Mouse (Mus musculus): Measurements from ENCODE around the gene Prss34. TPM values are rescaled to one million over a fixed set of nuclear protein-coding genes. Genes with fewer than 3 reads are reported as not detected.

Gene Prss34
- polyA plus RNA-seq, 1 experiment from 2014 or later = not detected

DNA sequence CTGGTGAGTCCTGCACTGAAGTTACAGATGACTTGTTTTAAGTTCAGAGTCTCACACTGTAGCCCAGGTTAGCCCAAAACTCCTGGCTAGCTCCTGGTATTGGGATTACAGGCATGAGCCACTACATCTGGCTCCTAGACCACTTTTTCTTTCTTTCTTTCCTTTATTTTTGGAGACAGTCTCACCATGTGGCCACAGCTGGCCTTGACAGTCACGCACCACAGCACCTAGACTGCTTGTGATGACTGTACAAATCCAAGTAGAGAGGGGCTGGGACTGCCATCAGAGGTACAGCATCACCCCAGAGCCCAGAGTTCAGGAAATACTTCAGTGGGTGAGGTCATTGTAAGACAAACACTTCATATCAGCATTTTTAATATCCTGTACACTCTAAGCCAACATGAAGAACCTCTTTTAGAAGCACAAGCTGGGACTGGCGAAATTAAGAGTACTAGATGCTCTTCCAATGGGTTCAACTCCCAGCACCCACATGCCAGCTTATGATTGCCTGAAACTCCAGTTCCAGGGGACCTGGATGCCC, 27.3 kb upstream of the Prss34 start:
- H3K27ac ChIP-seq (ENCODE audit: low read length) = no peak overlapping the region
- H3K27me3 ChIP-seq (ENCODE audit: control insufficient read depth, insufficient read depth, low read depth, low read length) = no peaks in the 10 kb centered on the region
- no peak for ATAC-seq
- 80% methylated on average over 2 of the region's 2 CpGs for WGBS
- peaks cover 19% of the 10 kb centered on the region for H3K36me3 ChIP-seq (ENCODE audit: control insufficient read depth, insufficient read depth, low read length)
- H3K9ac ChIP-seq (ENCODE audit: low read depth, low read length) = no peak overlapping the region
- peaks cover 26% of the 10 kb centered on the region for H3K4me1 ChIP-seq (ENCODE audit: control insufficient read depth, insufficient read depth, low read length)
- no peaks in the 10 kb centered on the region for H3K9me3 ChIP-seq (replicated peaks; ENCODE audit: control insufficient read depth, low read length, poor library complexity, severe bottlenecking)
- peak overlapping the region; percentile 96; the same call in 1 of the 2 replicates for H3K4me2 ChIP-seq (ENCODE audit: low read length)
- no peak overlapping the region for H3K4me3 ChIP-seq (ENCODE audit: low read depth, low read length)

DNA sequence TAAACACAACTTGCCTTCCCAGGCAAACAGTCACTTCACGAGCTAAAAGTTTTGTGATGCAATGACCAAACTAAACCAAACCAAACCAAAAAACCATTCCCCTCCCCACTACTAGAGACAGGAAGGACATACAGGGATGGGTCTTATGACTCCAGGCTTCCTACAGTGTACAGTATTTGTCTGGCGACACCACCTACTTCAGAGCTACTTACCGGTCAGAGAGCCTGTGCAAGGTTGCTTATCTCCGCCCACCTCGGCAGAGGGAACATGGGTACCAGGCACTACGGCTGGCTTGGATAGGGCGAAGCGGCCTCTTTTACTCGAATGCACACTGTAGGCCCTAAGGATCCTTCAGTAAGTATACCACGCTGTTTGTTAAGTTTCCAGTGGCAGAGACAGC, 25.9 kb upstream of the Prss34 start:
- peak overlapping the region; percentile 98 for H3K9ac ChIP-seq (ENCODE audit: low read depth, low read length)
- peak overlapping the region; percentile 96 for H3K4me2 ChIP-seq (ENCODE audit: low read length)
- H3K4me1 ChIP-seq (ENCODE audit: control insufficient read depth, insufficient read depth, low read length) = peaks cover 26% of the 10 kb centered on the region
- H3K27me3 ChIP-seq (ENCODE audit: control insufficient read depth, insufficient read depth, low read depth, low read length) = no peaks in the 10 kb centered on the region
- H3K4me3 ChIP-seq (ENCODE audit: low read depth, low read length) = peak overlapping the region; percentile 81
- H3K27ac ChIP-seq (ENCODE audit: low read length) = peak overlapping the region; percentile 100; the same call in 1 of the 2 replicates
- ATAC-seq = no peak
- WGBS = under 1% methylated on average over 10 of the region's 10 CpGs
- H3K36me3 ChIP-seq (ENCODE audit: control insufficient read depth, insufficient read depth, low read length) = peaks cover 7% of the 10 kb centered on the region; the same call in 1 of the 2 replicates
- no peaks in the 10 kb centered on the region for H3K9me3 ChIP-seq (replicated peaks; ENCODE audit: control insufficient read depth, low read length, poor library complexity, severe bottlenecking)

DNA sequence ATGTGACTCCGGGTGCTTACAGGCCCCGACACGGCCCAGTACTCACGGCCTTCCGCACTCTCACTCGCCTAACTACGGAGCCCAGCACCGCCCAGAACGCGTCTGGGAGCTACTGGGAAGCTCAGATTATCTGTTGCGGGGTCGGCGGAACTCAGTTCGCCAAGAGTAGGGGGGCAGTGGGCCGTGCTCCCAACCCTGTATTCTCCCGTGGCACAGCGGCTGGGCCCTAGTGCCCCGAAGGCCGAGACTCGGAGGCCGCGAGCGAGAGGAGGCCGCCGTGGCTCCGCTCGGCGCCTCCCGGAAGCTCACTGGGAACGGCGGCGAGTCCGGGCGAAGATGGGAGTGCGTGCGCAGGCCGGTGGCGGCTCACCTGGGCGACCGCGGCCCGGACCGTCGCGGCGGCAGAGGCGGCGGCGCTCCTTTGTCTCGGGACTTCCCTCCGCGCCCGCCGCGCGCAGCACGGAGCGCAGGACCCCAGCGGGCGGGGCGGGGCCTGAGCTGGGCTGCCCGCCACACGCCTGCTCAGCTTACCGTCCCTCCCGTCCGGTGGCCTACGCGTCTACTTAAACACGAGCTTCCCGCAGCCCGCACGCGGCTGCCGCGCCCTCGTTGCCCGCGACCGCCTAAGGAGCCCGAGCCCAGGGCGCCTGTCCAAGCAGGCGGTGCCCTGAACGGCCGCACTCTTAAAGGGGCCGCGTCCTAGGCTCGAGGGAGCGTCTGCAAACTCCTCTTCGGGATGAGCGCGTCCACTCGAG, 25.1 kb upstream of the Prss34 start:
- Histone ChIP-seq H3K36me3 (ENCODE audit: control insufficient read depth, insufficient read depth, low read length) (0 out of 2 replicates have a peak, but pooled peaks cover 3% of the 10 kb centered on the region), H3K4me1 (ENCODE audit: control insufficient read depth, insufficient read depth, low read length) (peaks cover 26% of the 10 kb centered on the region), H3K9me3 (replicated peaks; ENCODE audit: control insufficient read depth, low read length, poor library complexity, severe bottlenecking) (no peaks in the 10 kb centered on the region), H3K4me3 (ENCODE audit: low read depth, low read length) (peak overlapping the region; percentile 81), H3K27me3 (ENCODE audit: control insufficient read depth, insufficient read depth, low read depth, low read length) (no peaks in the 10 kb centered on the region), H3K4me2 (ENCODE audit: low read length) (peak overlapping the region; percentile 96), H3K9ac (ENCODE audit: low read depth, low read length) (peak overlapping the region; percentile 98), H3K27ac (ENCODE audit: low read length) (peak overlapping the region; percentile 100)
- peak; percentile 92 for ATAC-seq
- under 1% methylated on average over 69 of the region's 92 CpGs for WGBS

DNA sequence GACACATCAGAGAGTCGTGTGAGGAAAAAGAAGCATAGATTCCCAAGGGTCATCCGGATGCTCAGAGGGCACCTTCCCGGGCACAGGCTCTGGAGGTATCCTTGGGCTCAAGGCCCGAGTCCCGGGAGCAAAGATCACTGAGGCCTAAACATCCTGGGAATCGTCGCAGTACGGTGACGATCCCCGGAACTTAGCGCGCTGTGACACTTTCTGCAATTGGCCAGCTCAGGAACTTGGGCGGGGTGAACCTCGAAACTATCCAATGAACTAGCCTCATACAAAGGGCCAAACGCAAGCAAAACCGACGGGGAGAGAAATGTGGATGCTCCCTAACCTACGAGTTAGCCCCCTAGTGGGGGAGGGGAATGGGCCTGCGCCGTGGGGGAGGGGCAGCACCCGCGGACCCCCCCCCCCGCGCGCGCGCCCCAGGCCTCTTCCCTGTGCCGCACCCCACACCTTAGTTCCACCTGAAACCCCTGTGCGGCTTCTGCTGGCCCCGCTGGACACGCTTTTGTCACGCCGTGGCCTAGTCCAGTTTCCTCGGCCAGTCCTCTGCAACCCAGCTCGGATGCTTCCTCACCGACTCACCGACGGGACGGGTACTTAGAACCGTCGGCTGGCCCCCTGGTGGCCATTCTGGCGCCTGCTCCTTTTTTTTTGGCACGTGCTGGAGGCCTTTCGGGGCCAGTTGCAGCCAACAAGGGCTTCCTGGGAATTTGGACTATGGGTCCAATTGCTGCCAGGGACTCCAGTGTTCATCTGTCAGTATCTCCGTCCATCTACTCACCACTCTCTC, 24.3 kb upstream of the Prss34 start:
- WGBS = under 1% methylated on average over 35 of the region's 45 CpGs
- ATAC-seq = peak; percentile 87

DNA sequence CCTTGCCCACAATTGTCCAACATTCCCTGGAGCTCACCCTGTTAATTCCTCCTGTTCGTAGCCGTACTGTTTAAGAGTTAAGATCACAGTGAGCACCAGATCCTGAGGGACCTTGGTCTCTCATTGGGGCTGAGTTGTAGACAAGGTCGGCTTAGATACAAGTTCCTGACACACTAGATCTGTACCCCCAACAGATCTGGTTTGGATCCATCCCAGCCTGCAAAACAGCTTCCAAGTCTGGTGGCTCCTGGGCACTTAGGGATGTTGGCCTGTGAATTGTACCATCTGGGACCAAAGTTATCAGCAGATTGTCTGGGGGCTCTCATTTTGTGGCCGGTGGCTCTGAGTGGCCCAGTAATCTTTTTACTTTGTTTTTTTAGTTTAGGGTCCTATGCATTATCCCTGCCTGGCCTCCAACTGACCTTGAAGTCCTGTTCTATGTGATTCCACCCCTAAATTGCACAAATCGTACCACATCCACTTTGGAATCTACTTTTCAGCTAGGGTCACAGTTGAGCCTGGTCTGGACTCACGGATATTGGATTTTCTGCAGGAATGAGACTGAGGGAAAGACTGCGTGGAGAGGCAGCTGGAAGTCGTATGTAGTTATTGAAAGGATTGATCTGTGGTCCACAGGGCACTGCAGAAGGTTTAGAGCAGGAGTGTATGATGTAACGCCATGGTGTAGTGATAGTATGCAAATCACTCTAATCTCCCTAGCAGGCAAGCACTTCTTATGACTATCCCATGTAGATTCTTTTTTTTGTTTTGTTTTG, 23.4 kb upstream of the Prss34 start, which contains the start of gene Ube2i:
Gene Ube2i, minus strand, starts transcription at position 52 of the 776 bp plus-strand sequence.
- Histone ChIP-seq H3K4me3 (ENCODE audit: low read depth, low read length) (peak within 1 kb of the TSS; percentile 81), H3K9ac (ENCODE audit: low read depth, low read length) (peak within 1 kb of the TSS; percentile 98), H3K9me3 (replicated peaks; ENCODE audit: control insufficient read depth, low read length, poor library complexity, severe bottlenecking) (no peaks in the 10 kb centered on the region), H3K36me3 (ENCODE audit: control insufficient read depth, insufficient read depth, low read length) (no peaks in the 10 kb centered on the region), H3K4me2 (ENCODE audit: low read length) (peak within 1 kb of the TSS; percentile 50), H3K27me3 (ENCODE audit: control insufficient read depth, insufficient read depth, low read depth, low read length) (no peaks in the 10 kb centered on the region), H3K27ac (ENCODE audit: low read length) (peak within 1 kb of the TSS; percentile 100), H3K4me1 (ENCODE audit: control insufficient read depth, insufficient read depth, low read length) (peaks cover 26% of the 10 kb centered on the region)
- WGBS = 82% methylated on average over 9 of the region's 9 CpGs
- no peak for ATAC-seq

More for the DNA sequence above, 24.3 kb upstream of the Prss34 start:
- Histone ChIP-seq H3K9ac (ENCODE audit: low read depth, low read length) (peak overlapping the region; percentile 98), H3K4me1 (ENCODE audit: control insufficient read depth, insufficient read depth, low read length) (peaks cover 26% of the 10 kb centered on the region), H3K27ac (ENCODE audit: low read length) (peak overlapping the region; percentile 100), H3K4me3 (ENCODE audit: low read depth, low read length) (peak overlapping the region; percentile 81), H3K9me3 (replicated peaks; ENCODE audit: control insufficient read depth, low read length, poor library complexity, severe bottlenecking) (no peaks in the 10 kb centered on the region), H3K4me2 (ENCODE audit: low read length) (peak overlapping the region; percentile 50), H3K36me3 (ENCODE audit: control insufficient read depth, insufficient read depth, low read length) (no peaks in the 10 kb centered on the region), H3K27me3 (ENCODE audit: control insufficient read depth, insufficient read depth, low read depth, low read length) (no peaks in the 10 kb centered on the region)

DNA sequence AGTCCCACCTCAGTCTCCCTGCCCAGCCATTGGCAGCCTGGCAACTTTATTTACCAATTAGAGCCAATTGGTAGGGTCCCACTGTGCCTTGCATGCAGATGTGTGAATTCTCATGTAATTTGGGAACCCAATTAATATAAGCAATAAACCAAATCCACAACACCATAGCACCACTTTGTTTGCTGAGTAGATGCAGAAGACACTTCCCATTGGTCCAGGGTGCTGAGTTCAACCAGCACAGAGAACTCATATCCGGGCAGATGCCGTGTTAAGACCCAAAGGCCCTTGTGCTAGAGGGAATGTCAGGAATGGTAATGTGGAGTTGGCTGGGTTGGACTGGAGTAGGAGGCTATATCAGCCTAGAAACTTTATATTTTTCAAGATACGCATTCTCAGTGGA, 22.4 kb upstream of the Prss34 start:
- WGBS = 94% methylated on average over 3 of the region's 3 CpGs

DNA sequence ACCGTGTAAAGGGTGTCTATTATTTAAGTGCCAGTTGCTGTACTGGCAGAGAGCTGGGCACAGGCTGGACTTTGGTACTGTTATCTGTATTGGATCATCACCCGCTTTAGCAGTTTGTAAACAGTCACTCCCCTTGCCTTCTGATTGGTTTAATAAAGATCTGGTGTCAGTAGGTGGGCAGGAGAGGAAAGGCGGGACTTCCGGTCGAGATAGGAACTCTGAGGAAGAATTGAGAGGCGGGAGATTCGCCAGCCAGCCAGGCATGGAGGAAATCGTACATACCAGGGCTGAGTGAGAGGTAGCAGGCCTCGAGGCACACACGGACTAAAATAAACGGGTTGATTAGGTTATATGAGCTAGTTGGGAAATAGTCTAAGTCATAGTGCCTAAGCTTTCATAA, 16.1 kb upstream of the Prss34 start:
- Histone ChIP-seq H3K4me1 (ENCODE audit: control insufficient read depth, insufficient read depth, low read length) (no peaks in the 10 kb centered on the region), H3K9ac (ENCODE audit: low read depth, low read length) (no peak overlapping the region), H3K27ac (ENCODE audit: low read length) (no peak overlapping the region), H3K4me3 (ENCODE audit: low read depth, low read length) (no peak overlapping the region), H3K4me2 (ENCODE audit: low read length) (no peak overlapping the region), H3K27me3 (ENCODE audit: control insufficient read depth, insufficient read depth, low read depth, low read length) (no peaks in the 10 kb centered on the region), H3K9me3 (replicated peaks; ENCODE audit: control insufficient read depth, low read length, poor library complexity, severe bottlenecking) (no peaks in the 10 kb centered on the region), H3K36me3 (ENCODE audit: control insufficient read depth, insufficient read depth, low read length) (no peaks in the 10 kb centered on the region)
- WGBS = 35% methylated on average over 11 of the region's 11 CpGs
- ATAC-seq = no peak

More for the DNA sequence above, 22.4 kb upstream of the Prss34 start:
- Histone ChIP-seq H3K4me2 (ENCODE audit: low read length) (no peak overlapping the region), H3K9me3 (replicated peaks; ENCODE audit: control insufficient read depth, low read length, poor library complexity, severe bottlenecking) (no peaks in the 10 kb centered on the region), H3K4me3 (ENCODE audit: low read depth, low read length) (no peak overlapping the region), H3K4me1 (ENCODE audit: control insufficient read depth, insufficient read depth, low read length) (peaks cover 16% of the 10 kb centered on the region), H3K9ac (ENCODE audit: low read depth, low read length) (no peak overlapping the region), H3K36me3 (ENCODE audit: control insufficient read depth, insufficient read depth, low read length) (no peaks in the 10 kb centered on the region), H3K27ac (ENCODE audit: low read length) (no peak overlapping the region), H3K27me3 (ENCODE audit: control insufficient read depth, insufficient read depth, low read depth, low read length) (no peaks in the 10 kb centered on the region)
- no peak for ATAC-seq

DNA sequence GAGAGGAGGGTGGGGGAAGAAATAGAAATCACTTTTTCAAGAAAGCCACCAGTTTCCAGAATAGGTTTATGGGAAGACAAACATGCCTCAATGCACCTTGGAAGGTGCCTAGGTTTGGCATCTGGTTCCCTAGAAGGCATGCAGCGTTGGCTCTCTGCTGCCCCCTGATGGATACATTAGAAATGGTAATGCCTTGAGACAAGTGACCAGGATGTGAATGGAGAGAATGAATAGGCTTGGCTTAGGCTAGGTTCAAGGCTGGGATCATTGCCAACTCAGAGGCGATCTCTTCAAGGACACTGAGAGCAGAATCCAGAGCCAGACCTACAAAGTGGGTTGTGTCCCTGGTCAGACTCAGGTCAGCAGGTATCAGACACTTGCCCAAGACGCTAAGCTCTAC, 13.2 kb upstream of the Prss34 start:
- no peaks in the 10 kb centered on the region for H3K4me1 ChIP-seq (ENCODE audit: control insufficient read depth, insufficient read depth, low read length)
- 20% methylated on average over 3 of the region's 3 CpGs for WGBS
- H3K27me3 ChIP-seq (ENCODE audit: control insufficient read depth, insufficient read depth, low read depth, low read length) = no peaks in the 10 kb centered on the region
- no peaks in the 10 kb centered on the region for H3K9me3 ChIP-seq (replicated peaks; ENCODE audit: control insufficient read depth, low read length, poor library complexity, severe bottlenecking)
- no peak overlapping the region for H3K4me2 ChIP-seq (ENCODE audit: low read length)
- no peak overlapping the region for H3K4me3 ChIP-seq (ENCODE audit: low read depth, low read length)
- no peak for ATAC-seq
- H3K9ac ChIP-seq (ENCODE audit: low read depth, low read length) = no peak overlapping the region
- H3K27ac ChIP-seq (ENCODE audit: low read length) = no peak overlapping the region
- no peaks in the 10 kb centered on the region for H3K36me3 ChIP-seq (ENCODE audit: control insufficient read depth, insufficient read depth, low read length)

Measured in midbrain, embryonic 16.5 days (tissue).